Mouse (Mus musculus) induced T-regulatory cell, adult 2 months (primary cell): ENCODE results near the gene Btnl1.

Source experiments
- DNase-seq: peaks from one replicate; pipeline ENCODE4 v3.0.0-alpha.2; 2012; ENCODE audit warnings: low read depth

Gene Btnl1

DNA sequence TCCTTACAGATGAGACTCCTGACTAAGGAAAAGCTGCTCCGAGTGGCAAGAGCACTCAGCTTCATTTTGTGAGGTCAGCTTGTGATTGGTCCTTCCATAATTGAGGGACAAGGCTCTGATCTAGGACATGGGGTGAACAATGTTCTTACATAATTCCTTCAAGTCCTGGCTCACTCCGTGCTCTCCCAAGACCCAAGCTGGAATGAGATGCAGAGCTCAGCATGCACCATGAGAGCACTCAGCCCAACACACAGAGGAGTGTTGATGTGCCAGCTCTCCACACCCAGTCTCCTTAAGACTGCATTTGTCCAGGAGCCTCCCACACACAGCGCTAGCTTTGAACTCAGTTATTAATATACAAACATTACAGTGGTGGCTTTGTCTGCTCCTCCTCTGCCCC is 7.8 kb downstream of the Btnl1 start:
- DNase-seq, result no peak

DNA sequence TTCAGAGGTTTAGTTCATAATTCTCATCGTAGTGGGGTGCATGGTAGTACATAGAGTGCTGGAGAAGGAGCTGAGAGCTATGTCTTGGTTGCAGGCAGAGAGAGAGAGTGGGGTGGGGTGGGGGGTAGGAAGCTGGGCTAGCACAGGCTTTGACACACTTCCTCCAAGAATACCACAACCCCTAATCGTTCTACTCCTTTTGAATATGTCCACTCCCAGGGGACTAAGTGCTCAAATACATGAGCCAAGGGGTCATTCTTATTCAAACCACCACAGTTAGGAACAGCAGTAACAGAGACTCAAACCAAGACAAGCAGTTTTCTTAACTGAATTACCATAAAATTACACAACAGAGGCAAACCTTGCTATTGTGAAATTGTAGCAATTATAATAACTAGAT is 9.7 kb downstream of the Btnl1 start:
- DNase-seq, result no peak

- peak; percentile 64 for DNase-seq
Measured at GRCm38 (mm10) chr17:34388513-34388912, 11.6 kb downstream of the Btnl1 start.

GRCm38 (mm10) chr17:34391507-34391906 is 14.6 kb downstream of the Btnl1 start:
- DNase-seq, result no peak

DNA sequence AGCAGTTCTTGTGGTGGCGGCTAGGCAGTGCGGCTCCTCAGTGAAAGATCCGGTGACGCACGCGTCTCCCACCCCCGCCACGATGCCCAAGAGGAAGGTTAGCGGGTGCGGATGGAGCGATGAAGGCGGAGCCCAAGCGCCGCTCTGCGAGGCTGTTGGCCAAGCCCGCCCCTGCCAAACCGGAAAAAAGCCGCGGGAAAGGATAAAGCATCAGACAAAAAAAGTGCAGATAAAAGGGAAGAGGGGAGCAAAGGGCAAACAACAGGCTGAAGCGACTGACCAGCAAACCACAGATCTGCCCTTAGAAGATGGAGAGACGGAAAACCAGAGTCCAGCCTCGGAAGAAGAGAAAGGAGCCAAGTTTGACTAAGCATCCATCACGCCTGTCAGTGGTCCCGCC is 15.4 kb downstream of the Btnl1 start:
- peak; percentile 66 for DNase-seq

DNA sequence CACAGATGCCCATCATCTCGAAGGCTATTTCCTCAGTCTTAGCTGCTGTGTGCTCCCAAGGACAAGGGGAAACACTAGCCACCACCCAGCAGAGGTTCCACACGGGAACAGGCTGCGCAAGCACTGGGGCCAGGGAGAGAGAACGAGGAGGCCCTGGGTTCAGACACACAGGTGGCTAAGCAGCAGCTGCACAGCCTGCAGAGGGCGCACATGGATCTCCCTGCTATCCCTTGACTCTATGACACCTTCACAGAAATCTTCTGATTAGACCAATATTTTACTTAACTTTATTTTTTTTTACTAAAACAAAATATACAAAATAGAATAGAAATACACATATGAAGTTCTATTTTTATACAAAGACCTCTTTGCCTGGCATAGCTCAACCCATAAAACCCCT is 20.4 kb downstream of the Btnl1 start:
- DNase-seq, result no peak

DNA sequence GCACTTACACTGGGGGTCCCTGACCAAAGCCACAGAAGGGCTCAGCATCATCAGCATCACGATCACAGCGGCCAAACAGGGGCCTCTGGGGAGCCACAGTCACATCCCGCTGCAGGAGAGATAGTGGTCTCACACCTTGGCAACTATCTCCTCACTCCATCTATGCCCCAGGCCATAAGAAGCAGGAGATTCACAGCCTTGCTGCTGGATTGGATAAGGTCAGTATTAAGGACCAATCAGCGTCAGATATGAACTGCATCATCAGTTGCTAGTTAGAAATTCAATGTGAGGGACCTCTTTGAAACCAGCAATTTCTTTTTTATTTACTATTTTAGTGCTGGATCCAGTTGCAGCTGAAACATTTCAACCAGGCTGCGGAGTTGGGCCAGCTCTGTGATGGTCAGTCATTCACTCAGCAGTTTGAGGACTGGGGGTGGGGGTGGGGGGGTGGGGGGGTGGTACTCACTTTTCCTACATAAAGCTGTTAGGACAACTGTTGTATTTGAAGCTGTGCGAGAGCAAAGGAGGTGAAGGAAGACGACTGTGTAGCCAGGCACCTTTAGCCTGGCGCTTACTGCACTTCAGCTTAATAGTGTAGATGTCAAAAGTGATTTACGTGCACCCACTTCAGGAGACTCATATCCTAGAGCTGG is 21.3 kb downstream of the Btnl1 start:
- peak; percentile 94 for DNase-seq

GRCm38 (mm10) chr17:34398711-34399393 is 21.9 kb downstream of the Btnl1 start, which contains the start of gene BC051142:
Gene BC051142 (plus strand): TSS chr17:34398820.
- peak; percentile 83 for DNase-seq

DNA sequence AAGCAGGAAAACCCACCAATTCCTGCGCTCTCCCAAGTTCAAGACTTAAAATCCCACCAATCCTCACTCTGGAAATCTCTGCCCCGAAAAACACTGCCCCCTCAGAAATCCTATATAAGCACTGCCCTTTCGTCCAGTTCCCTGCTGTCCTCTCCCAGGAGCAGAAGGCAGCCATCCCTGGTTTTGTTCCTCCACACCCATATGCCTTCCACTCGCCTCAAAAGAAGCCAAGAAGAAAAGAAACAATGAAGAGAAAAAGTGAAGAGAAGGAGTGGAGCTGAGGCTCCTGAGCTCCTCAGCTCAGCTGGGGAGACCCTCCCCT is 22.4 kb downstream of the Btnl1 start:
- no peak for DNase-seq

GRCm38 (mm10) chr17:34411117-34411516 is 34.2 kb downstream of the Btnl1 start:
- DNase-seq, result peak; percentile 84

DNA sequence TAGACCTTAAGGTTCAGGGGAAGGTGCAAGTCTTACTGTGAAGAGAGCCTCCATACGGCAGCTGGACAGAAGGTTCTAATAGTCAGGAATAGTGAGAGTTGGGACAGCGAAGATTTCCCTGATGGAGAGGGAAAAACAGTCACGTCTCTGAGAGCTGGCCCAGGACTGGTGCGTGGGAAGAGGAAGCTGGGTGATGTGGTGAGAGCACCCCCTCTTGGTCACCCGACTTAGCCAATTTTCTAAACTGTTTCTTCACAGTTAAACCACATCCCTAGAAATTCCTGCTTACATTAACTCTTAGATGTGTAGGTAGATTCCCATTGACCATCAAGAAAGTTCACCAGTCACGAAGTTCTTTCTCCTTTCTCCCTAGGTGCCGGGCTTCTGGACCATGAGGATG is 43.1 kb downstream of the Btnl1 start:
- no peak for DNase-seq

DNA sequence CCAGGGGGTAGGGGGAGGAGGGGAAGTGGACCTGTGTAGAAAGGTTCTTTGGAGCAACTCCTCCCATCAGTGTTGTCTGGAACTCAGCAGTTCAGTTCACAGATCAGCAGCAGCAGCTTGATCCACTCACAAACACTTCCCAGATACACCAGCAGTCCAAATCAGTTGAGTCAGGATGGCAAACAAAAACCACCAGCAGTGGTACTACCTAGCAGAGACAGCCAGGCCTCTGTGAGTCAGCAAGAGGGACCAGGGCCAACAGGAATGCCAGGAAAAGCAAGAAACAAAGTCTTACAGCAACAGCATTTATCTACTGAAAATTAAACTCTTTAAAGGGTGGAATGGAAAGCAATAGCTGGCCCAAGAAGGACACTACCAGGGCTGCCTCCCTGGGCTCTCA is 50.7 kb downstream of the Btnl1 start:
- no peak for DNase-seq
